Mouse (Mus musculus): Measurements from ENCODE around the gene Tom1l2. TPM values are rescaled to one million over a fixed set of nuclear protein-coding genes. Genes with fewer than 3 reads are reported as not detected.

The Tom1l2 gene
- polyA plus RNA-seq (2012; fragmentation: generic; extraction: Trizol) = 27.4 TPM

DNA sequence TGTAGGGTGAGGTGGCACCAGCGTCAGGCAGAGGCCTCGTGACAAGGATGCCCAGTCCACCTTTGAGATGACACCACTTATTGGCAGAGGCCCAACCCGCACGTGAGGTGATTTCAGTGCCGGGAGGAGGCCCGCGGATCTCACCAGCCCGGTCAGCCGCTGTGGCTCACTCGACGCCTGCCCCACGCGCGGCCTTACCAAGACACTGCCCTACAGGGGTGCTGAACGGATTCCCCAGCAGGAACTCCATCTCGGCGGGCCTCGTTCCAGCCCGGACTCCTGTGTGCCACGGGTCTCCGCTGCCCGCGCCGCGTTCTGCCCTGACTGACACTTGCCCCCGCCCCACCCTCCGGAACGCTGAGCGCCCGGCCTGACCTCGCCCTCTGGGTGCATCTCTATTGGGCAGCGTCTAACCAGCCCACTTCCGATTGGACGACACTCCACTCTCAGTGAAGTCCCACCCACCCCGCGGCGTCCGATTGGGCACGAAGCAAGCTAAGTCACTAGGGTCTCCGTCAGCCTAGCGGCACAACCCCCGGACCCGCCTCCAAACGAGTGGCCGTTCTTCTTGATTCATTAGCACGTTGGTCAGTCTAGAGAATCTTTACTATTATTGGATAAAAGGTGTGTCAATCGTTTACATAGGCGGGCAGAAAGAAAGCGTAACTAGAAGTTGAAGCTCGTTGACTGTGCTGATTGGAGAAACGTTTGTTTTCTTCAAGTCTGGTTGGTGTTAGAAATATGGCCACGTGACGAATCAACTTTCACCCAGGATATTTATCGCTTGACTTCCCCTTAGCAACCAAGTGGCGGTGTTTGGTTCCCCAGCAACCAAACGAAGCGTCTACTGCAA is at the start of gene Tom1l2, which contains the start of gene Drc3:
Gene Tom1l2 (minus strand): TSS at position 347 of the 853 bp plus-strand sequence.
Gene Drc3 (plus strand): TSS at position 771 of the 853 bp plus-strand sequence.
- TF ChIP-seq MYOD1 (IDR thresholded peaks at IDR 0.05; ENCODE audit: control insufficient read depth in 1 of 3, insufficient read length in 2 of 3, low read depth in 2 of 3) (no peak), TCF3 (IDR thresholded peaks at IDR 0.05; ENCODE audit: insufficient read length, low read depth) (no peak), MYOG (IDR thresholded peaks at IDR 0.05; ENCODE audit: control insufficient read depth in 1 of 3, insufficient read depth in 1 of 3, insufficient read length in 2 of 3, low read depth in 2 of 3) (peak in 1 of 3 experiments; percentile 8), TCF12 (IDR thresholded peaks at IDR 0.05; ENCODE audit: insufficient read depth, poor library complexity, severe bottlenecking) (no peak), REST (IDR thresholded peaks at IDR 0.05; ENCODE audit: insufficient read depth, insufficient read length) (no peak), USF1 (IDR thresholded peaks at IDR 0.05; ENCODE audit: low read depth) (peak; percentile 97), POLR2A (IDR thresholded peaks at IDR 0.05; ENCODE audit: insufficient read length, low read depth) (peak; percentile 90), POLR2AphosphoS2 (IDR thresholded peaks at IDR 0.05; ENCODE audit: insufficient read length, low read depth) (peak; percentile 90), SRF (IDR thresholded peaks at IDR 0.05; ENCODE audit: control insufficient read depth, insufficient read length, low read depth) (no peak), E2F4 (IDR thresholded peaks at IDR 0.05; ENCODE audit: insufficient read depth) (no peak), MAX (IDR thresholded peaks at IDR 0.05; ENCODE audit: low read depth) (no peak), CEBPB (IDR thresholded peaks at IDR 0.05; ENCODE audit: insufficient read depth, poor library complexity, severe bottlenecking) (no peak)
- H3K4me3 ChIP-seq = peak within 1 kb of the TSS; percentile 73
- peaks cover 30% of the 10 kb centered on the region for H3K79me2 ChIP-seq (ENCODE audit: control insufficient read depth, insufficient read depth)
- H3K27me3 ChIP-seq (ENCODE audit: control insufficient read depth, insufficient read depth, insufficient read length) = no peaks in the 10 kb centered on the region
- H3K36me3 ChIP-seq (ENCODE audit: control insufficient read depth, insufficient read depth) = no peaks in the 10 kb centered on the region
- peak within 1 kb of the TSS; percentile 85 for H3K4me2 ChIP-seq (ENCODE audit: low read depth)
- H3ac ChIP-seq (ENCODE audit: control insufficient read depth, insufficient read length) = peak within 1 kb of the TSS; percentile 46

- Histone ChIP-seq H3K27me3 (ENCODE audit: control insufficient read depth, insufficient read depth, insufficient read length) (no peaks in the 10 kb centered on the region), H3K79me2 (ENCODE audit: control insufficient read depth, insufficient read depth) (no peaks in the 10 kb centered on the region), H3K4me3 (no peak overlapping the region), H3ac (ENCODE audit: control insufficient read depth, insufficient read length) (no peak overlapping the region), H3K4me2 (ENCODE audit: low read depth) (no peak overlapping the region), H3K36me3 (ENCODE audit: control insufficient read depth, insufficient read depth) (peaks cover 8% of the 10 kb centered on the region)
- no peak for TF ChIP-seq USF1 (IDR thresholded peaks at IDR 0.05; ENCODE audit: low read depth)
- TF ChIP-seq SRF (IDR thresholded peaks at IDR 0.05; ENCODE audit: control insufficient read depth, insufficient read length, low read depth) = no peak
- TF ChIP-seq MYOG (IDR thresholded peaks at IDR 0.05; ENCODE audit: control insufficient read depth in 1 of 3, insufficient read depth in 1 of 3, insufficient read length in 2 of 3, low read depth in 2 of 3) = no peak
- TF ChIP-seq POLR2A (IDR thresholded peaks at IDR 0.05; ENCODE audit: insufficient read length, low read depth) = no peak
- no peak for TF ChIP-seq E2F4 (IDR thresholded peaks at IDR 0.05; ENCODE audit: insufficient read depth)
- TF ChIP-seq MYOD1 (IDR thresholded peaks at IDR 0.05; ENCODE audit: control insufficient read depth in 1 of 3, insufficient read length in 2 of 3, low read depth in 2 of 3) = no peak
- TF ChIP-seq TCF3 (IDR thresholded peaks at IDR 0.05; ENCODE audit: insufficient read length, low read depth) = no peak
- TF ChIP-seq REST (IDR thresholded peaks at IDR 0.05; ENCODE audit: insufficient read depth, insufficient read length) = no peak
- no peak for TF ChIP-seq TCF12 (IDR thresholded peaks at IDR 0.05; ENCODE audit: insufficient read depth, poor library complexity, severe bottlenecking)
- TF ChIP-seq POLR2AphosphoS2 (IDR thresholded peaks at IDR 0.05; ENCODE audit: insufficient read length, low read depth) = no peak
These were observed 44.5 kb upstream of the Tom1l2 start for GRCm38 (mm10) chr11:60397172-60397571.

GRCm38 (mm10) chr11:60396546-60396945 is 43.8 kb upstream of the Tom1l2 start:
- Histone ChIP-seq H3K79me2 (ENCODE audit: control insufficient read depth, insufficient read depth) (no peaks in the 10 kb centered on the region), H3K4me2 (ENCODE audit: low read depth) (no peak overlapping the region), H3ac (ENCODE audit: control insufficient read depth, insufficient read length) (no peak overlapping the region), H3K4me3 (no peak overlapping the region), H3K27me3 (ENCODE audit: control insufficient read depth, insufficient read depth, insufficient read length) (no peaks in the 10 kb centered on the region), H3K36me3 (ENCODE audit: control insufficient read depth, insufficient read depth) (peaks cover 5% of the 10 kb centered on the region)
- no peak for TF ChIP-seq TCF12 (IDR thresholded peaks at IDR 0.05; ENCODE audit: insufficient read depth, poor library complexity, severe bottlenecking)
- TF ChIP-seq MYOG (IDR thresholded peaks at IDR 0.05; ENCODE audit: control insufficient read depth in 1 of 3, insufficient read depth in 1 of 3, insufficient read length in 2 of 3, low read depth in 2 of 3) = no peak
- no peak for TF ChIP-seq POLR2A (IDR thresholded peaks at IDR 0.05; ENCODE audit: insufficient read length, low read depth)
- no peak for TF ChIP-seq USF1 (IDR thresholded peaks at IDR 0.05; ENCODE audit: low read depth)
- TF ChIP-seq POLR2AphosphoS2 (IDR thresholded peaks at IDR 0.05; ENCODE audit: insufficient read length, low read depth) = no peak
- no peak for TF ChIP-seq MAX (IDR thresholded peaks at IDR 0.05; ENCODE audit: low read depth)
- TF ChIP-seq TCF3 (IDR thresholded peaks at IDR 0.05; ENCODE audit: insufficient read length, low read depth) = no peak
- no peak for TF ChIP-seq CEBPB (IDR thresholded peaks at IDR 0.05; ENCODE audit: insufficient read depth, poor library complexity, severe bottlenecking)
- TF ChIP-seq REST (IDR thresholded peaks at IDR 0.05; ENCODE audit: insufficient read depth, insufficient read length) = no peak

DNA sequence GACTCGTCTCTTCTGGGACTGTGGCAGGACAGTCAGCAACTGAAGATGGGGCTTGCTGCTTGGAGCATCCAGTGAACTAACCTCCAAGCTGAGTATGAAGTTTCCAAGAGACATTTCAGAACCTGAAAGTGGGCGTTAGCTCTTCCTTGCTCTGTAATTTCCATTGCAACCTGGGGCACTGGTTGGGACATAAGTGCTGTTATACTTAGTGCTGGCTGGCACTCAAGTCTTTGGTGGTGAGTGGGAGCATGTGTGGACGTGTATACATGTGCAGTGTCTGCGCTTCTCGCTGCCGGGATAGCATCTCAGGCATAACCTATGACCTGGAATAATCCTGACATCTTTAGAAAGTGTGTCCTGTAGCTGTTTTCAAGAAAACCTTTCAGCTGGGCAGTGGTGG is 38.6 kb upstream of the Tom1l2 start:
- Histone ChIP-seq H3ac (ENCODE audit: control insufficient read depth, insufficient read length) (no peak overlapping the region), H3K36me3 (ENCODE audit: control insufficient read depth, insufficient read depth) (no peaks in the 10 kb centered on the region), H3K4me3 (no peak overlapping the region), H3K27me3 (ENCODE audit: control insufficient read depth, insufficient read depth, insufficient read length) (no peaks in the 10 kb centered on the region), H3K4me2 (ENCODE audit: low read depth) (no peak overlapping the region), H3K79me2 (ENCODE audit: control insufficient read depth, insufficient read depth) (no peaks in the 10 kb centered on the region)
- no peak for TF ChIP-seq POLR2AphosphoS2 (IDR thresholded peaks at IDR 0.05; ENCODE audit: insufficient read length, low read depth)
- no peak for TF ChIP-seq POLR2A (IDR thresholded peaks at IDR 0.05; ENCODE audit: insufficient read length, low read depth)
- no peak for TF ChIP-seq MYOD1 (IDR thresholded peaks at IDR 0.05; ENCODE audit: control insufficient read depth in 1 of 3, insufficient read length in 2 of 3, low read depth in 2 of 3)
- no peak for TF ChIP-seq MYOG (IDR thresholded peaks at IDR 0.05; ENCODE audit: control insufficient read depth in 1 of 3, insufficient read depth in 1 of 3, insufficient read length in 2 of 3, low read depth in 2 of 3)
- TF ChIP-seq TCF12 (IDR thresholded peaks at IDR 0.05; ENCODE audit: insufficient read depth, poor library complexity, severe bottlenecking) = no peak
- no peak for TF ChIP-seq SRF (IDR thresholded peaks at IDR 0.05; ENCODE audit: control insufficient read depth, insufficient read length, low read depth)
- TF ChIP-seq TCF3 (IDR thresholded peaks at IDR 0.05; ENCODE audit: insufficient read length, low read depth) = no peak
- no peak for TF ChIP-seq REST (IDR thresholded peaks at IDR 0.05; ENCODE audit: insufficient read depth, insufficient read length)
- no peak for TF ChIP-seq USF1 (IDR thresholded peaks at IDR 0.05; ENCODE audit: low read depth)
- no peak for TF ChIP-seq CEBPB (IDR thresholded peaks at IDR 0.05; ENCODE audit: insufficient read depth, poor library complexity, severe bottlenecking)
- no peak for TF ChIP-seq E2F4 (IDR thresholded peaks at IDR 0.05; ENCODE audit: insufficient read depth)
- TF ChIP-seq MAX (IDR thresholded peaks at IDR 0.05; ENCODE audit: low read depth) = no peak
